Mouse (Mus musculus) C2C12 (cell line): ENCODE results near the gene Lztr1. TPM values are rescaled to one million over a fixed set of nuclear protein-coding genes. Genes with fewer than 3 reads are reported as not detected.
"Not testable (repeated sequence)": the region's sequence is repeated elsewhere in the genome, so short reads cannot be mapped to it uniquely, and the experiment has no call there.

Experiments
- H3K27me3 ChIP-seq: one replicate; pipeline ENCODE4 v1.6.1; 2011; ENCODE audit not compliant: control insufficient read depth, insufficient read depth, insufficient read length
- H3K36me3 ChIP-seq: one replicate; pipeline ENCODE4 v1.6.1; 2011; ENCODE audit not compliant: control insufficient read depth, insufficient read depth
- H3K4me3 ChIP-seq: one replicate; pipeline ENCODE4 v1.5.1; 2011; ENCODE audit warnings: mild to moderate bottlenecking, control low read depth; ENCODE audit not compliant: poor library complexity, insufficient read depth, severe bottlenecking
- H3K79me2 ChIP-seq: one replicate; pipeline ENCODE4 v1.6.1; 2011; ENCODE audit not compliant: control insufficient read depth, insufficient read depth
- H3K79me3 ChIP-seq: one replicate; pipeline ENCODE4 v1.6.1; 2011; ENCODE audit warnings: low read depth, control low read depth
- H3ac ChIP-seq: one replicate; pipeline ENCODE3; 2011; ENCODE audit warnings: low read depth; ENCODE audit not compliant: control insufficient read depth, insufficient read length
- CEBPB ChIP-seq: IDR thresholded peaks from one replicate; pipeline ENCODE4 v1.6.1; 2011; ENCODE audit warnings: low read depth, mild to moderate bottlenecking, control low read depth, moderate library complexity
- CTCF ChIP-seq: IDR thresholded peaks from one replicate; pipeline ENCODE4 v1.5.1; 2011; ENCODE audit not compliant: control insufficient read depth, insufficient read depth, insufficient read length
- FOSL1 ChIP-seq: IDR thresholded peaks from one replicate; pipeline ENCODE4 v1.8.0; 2011; ENCODE audit warnings: mild to moderate bottlenecking, low read length; ENCODE audit not compliant: poor library complexity, insufficient read depth, severe bottlenecking
- MAX ChIP-seq: IDR thresholded peaks from one replicate; pipeline ENCODE4 v1.6.1; 2011; ENCODE audit warnings: mild to moderate bottlenecking, control low read depth
- MYOD1 ChIP-seq: IDR thresholded peaks from one replicate; pipeline ENCODE4 v1.6.1; 2011; ENCODE audit warnings: low read depth; ENCODE audit not compliant: control insufficient read depth, insufficient read length
- MYOG ChIP-seq: IDR thresholded peaks from one replicate; pipeline ENCODE4 v1.6.1; 2011; ENCODE audit not compliant: control insufficient read depth, insufficient read length; ENCODE audit errors: extremely low read depth
- USF1 ChIP-seq: IDR thresholded peaks from one replicate; pipeline ENCODE4 v1.6.1; 2011; ENCODE audit warnings: low read depth, mild to moderate bottlenecking, control low read depth, moderate library complexity
- polyA plus RNA-seq: library from polyadenylated mRNA; unstranded; fragments of >200 nt; fragmentation: generic; extraction: Trizol; gene quantifications from one replicate; pipeline ENCODE4 v1.2.1, GENCODE M21; 2012; ENCODE audit warnings: missing spikeins

Lztr1 gene
- polyA plus RNA-seq, 1 experiment = 69.0 TPM

DNA sequence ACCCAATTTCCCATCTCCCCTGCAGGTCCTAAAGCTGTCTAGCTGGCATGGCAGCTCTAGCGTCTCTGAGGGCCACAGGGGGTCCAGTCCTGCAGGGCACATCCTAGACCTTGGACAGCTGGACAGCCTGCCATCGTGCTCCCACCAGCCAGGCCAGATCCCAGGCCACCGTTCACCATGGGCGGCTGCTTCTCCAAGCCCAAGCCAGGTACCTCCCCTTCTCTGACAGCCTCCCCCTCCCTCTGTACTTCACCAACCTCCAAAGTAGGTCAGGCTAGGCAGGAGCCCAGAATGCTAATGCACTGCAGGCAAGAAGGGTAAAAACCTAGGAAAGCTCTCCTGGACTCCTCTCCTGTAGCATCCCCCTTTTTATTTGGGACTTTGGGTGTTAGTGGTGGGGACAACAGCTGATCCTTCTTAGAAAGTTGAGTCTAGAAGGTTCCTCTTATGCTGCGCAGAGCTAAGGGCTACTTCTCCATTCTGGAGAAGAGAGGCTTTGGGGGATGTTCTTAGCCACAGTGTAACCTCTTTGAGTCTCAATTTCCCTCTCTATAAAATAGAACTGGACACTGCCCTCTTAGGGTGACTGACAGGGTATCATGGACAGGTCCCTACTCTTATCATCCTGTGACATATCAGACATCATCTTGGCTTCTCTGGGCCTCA lies 16.5 kb upstream of the Lztr1 start:
- no peaks in the 10 kb centered on the region for H3K27me3 ChIP-seq
- no peaks in the 10 kb centered on the region for H3K79me3 ChIP-seq
- H3K4me3 ChIP-seq = no peak overlapping the region
- no peak overlapping the region for H3ac ChIP-seq
- TF ChIP-seq MAX = no peak
- no peak for TF ChIP-seq FOSL1
- no peak for TF ChIP-seq CEBPB
- TF ChIP-seq MYOG = no peak
- TF ChIP-seq MYOD1 = no peak
- no peak for TF ChIP-seq USF1
- H3K79me2 ChIP-seq = no peaks in the 10 kb centered on the region
- H3K36me3 ChIP-seq = peaks cover 7% of the 10 kb centered on the region

DNA sequence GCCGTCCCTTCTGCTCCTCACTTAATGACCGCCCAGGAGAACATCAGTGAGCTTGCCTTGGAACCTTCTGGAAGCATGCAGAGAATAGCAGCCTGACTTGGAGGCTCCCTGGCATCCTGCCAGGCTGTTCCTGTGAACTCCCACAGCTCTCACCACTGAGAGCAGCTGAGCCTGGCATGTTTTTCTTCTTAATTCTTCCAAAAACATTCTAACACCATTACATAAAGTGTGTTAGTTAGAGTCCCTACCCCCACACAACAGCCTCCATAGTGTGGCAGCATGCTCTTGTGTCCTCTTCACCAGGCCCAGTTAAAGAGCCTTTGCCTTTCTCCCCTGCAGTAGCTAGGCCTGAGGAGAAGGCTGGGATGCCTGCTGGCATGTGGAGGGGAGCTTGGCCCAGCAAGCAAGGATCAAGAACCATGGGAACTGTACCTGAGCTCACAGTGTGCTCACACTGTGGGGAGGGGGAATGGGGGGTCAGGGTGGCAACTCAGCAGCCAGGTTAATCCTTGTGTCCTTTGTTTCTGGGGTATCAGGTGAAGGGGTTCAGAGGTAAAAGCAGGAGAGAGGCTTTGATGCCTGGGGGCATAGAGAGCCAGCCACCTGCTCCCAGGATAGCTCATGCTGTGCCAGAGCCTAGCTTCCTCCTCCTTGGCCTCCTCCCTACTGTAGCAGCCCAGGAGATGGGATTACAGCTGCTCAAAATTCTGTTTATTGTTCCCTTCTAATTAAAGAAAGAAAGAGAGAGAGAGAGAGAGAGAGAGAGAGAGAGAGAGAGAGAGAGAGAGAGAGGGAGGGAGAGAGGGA lies 11.8 kb upstream of the Lztr1 start:
- Histone ChIP-seq H3K4me3 (no peak overlapping the region), H3K79me3 (no peaks in the 10 kb centered on the region), H3K79me2 (no peaks in the 10 kb centered on the region), H3K36me3 (no peaks in the 10 kb centered on the region), H3K27me3 (peaks cover 15% of the 10 kb centered on the region), H3ac (no peak overlapping the region)
- TF ChIP-seq MAX (no peak), USF1 (no peak), MYOD1 (no peak), CTCF (no peak)

DNA sequence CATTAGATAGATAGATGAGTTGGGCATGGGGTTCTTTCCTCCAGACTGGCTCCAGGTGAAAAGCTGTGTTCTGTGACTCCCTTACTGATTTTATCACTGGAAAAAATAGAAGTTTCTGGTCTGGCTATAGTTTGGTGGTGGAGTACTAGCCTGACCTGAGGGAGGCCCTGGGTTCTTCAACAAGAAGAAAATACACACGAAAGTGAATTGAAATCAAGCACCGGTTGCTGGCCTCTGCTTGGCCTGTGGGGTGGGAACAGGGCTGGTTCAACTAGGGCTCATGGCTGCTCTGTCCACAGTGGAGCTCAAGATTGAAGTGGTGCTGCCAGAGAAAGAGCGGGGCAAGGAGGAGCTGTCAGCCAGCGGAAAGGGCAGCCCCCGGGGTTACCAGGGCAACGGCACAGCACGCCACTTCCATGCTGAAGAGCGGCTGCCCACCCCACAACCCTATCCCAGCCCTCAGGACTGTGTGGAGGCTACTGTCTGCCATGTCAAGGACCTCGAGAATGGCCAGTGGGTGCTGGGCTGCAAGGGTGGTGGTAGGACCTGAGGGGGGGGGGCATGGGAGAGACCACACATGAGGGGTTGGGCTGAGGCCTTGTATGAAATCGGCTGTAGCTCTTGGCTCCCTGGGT lies 9.1 kb upstream of the Lztr1 start:
- Histone ChIP-seq H3K27me3 (peaks cover 35% of the 10 kb centered on the region), H3K79me3 (no peaks in the 10 kb centered on the region), H3K4me3 (no peak overlapping the region), H3ac (no peak overlapping the region), H3K36me3 (no peaks in the 10 kb centered on the region), H3K79me2 (no peaks in the 10 kb centered on the region)
- TF ChIP-seq MYOG (no peak), MYOD1 (no peak), MAX (no peak), USF1 (no peak), CEBPB (no peak), FOSL1 (no peak), CTCF (no peak)

DNA sequence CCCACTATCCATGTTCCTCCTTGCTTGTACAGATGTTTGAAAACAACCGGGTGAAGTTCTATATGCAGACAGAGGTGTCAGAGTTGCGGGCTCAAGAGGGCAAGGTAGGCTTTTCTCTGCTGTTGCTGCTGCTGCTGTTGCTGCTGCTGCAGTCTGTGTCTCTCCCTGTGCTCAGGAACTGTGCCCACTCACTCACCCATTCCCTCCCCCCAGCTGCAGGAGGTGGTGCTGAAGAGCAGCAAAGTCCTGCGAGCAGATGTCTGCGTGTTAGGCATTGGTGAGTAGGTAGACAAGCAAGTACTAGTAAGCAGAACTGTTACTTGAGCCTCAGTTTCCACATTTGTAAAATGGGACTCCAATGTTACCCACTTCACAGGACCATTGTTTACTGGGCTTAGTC lies 5.8 kb upstream of the Lztr1 start:
- no peak for TF ChIP-seq FOSL1
- TF ChIP-seq MAX = no peak
- no peak overlapping the region for H3ac ChIP-seq
- H3K4me3 ChIP-seq = no peak overlapping the region
- H3K79me3 ChIP-seq = no peaks in the 10 kb centered on the region
- peaks cover 39% of the 10 kb centered on the region for H3K27me3 ChIP-seq
- H3K36me3 ChIP-seq = no peaks in the 10 kb centered on the region
- no peaks in the 10 kb centered on the region for H3K79me2 ChIP-seq

DNA sequence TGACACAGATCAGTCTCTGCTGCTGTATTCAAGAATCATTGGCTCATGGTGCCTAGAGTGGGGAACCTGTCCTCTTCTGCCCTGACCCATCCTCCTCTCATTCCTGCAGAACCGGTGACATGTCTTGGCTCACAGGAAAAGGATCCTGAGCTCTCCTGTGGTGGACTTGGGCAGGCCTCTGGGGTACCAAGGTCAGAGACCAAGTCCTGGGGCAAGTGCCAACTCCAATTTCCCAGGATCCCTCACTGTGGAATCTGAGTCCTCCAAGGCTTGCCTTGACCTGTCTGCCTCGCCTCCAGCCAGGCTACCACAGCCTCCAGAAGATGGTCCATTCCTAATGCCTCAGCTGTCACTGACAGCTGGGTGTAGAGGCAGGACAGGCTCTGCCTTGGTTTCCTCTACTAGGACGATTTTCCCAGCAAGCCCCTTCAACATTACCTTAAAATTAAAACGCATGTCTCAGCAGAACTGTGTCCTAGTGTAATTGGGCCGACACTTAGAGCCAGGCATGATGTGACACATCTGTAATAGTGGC lies 1.4 kb upstream of the Lztr1 start:
- peaks cover 14% of the 10 kb centered on the region for H3K36me3 ChIP-seq
- H3K4me3 ChIP-seq = no peak overlapping the region

DNA sequence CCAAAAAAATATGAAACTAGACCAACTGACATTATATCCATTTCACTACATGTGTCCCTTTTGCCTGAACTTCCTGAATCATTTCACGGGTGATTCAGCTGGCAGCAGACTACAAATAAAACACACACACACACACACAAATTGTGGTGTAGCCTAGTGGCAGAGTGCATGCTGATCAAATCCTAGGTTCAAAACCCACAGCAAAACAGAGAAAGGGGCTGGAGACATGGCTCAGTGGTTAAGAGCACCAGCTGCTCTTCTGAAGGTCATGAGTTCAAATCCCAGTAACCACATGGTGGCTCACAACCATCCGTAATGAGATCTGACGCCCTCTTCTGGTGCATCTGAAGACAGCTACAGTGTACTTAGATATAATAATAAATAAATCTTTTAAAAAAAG lies 457 bp upstream of the Lztr1 start:
- Histone ChIP-seq H3K79me3 (peaks cover 14% of the 10 kb centered on the region), H3K4me3 (peak overlapping the region; percentile 63), H3K79me2 (peaks cover 16% of the 10 kb centered on the region), H3K36me3 (peaks cover 21% of the 10 kb centered on the region), H3K27me3 (peaks cover 12% of the 10 kb centered on the region)
- not testable (repeated sequence) for H3ac ChIP-seq

More for the DNA sequence above, 1.4 kb upstream of the Lztr1 start:
- Histone ChIP-seq H3K79me2 (peaks cover 16% of the 10 kb centered on the region), H3ac (no peak overlapping the region), H3K79me3 (peaks cover 14% of the 10 kb centered on the region), H3K27me3 (peaks cover 21% of the 10 kb centered on the region)
- TF ChIP-seq FOSL1 (no peak), MYOG (no peak), CEBPB (no peak), CTCF (no peak), MAX (no peak), USF1 (no peak), MYOD1 (no peak)
